Mouse (Mus musculus) kidney, embryonic 16.5 days (tissue): ENCODE measurements around the gene Plcg2. TPM values are rescaled to one million over a fixed set of nuclear protein-coding genes. Genes with fewer than 3 reads are reported as not detected.

Experiments used
- ATAC-seq: fragments of 200-750 bp; cut with Nextera tagmentation; 2 replicates; pipeline ENCODE4 v1.8.0; 2017; ENCODE audit warnings: moderate TSS enrichment; ENCODE audit not compliant: low FRiP score, low TSS enrichment
- H3K27ac ChIP-seq: fragments of 300-500 bp; sonication (generic); 2 replicates; pipeline ENCODE4 v1.5.1; 2014; ENCODE audit warnings: low read length
- H3K27me3 ChIP-seq: fragments of 300-500 bp; sonication (generic); 2 replicates; pipeline ENCODE4 v1.6.1; 2014; ENCODE audit warnings: low read length, control low read depth, mixed read lengths; ENCODE audit not compliant: insufficient read depth
- H3K36me3 ChIP-seq: fragments of 300-500 bp; sonication (generic); 2 replicates; pipeline ENCODE4 v1.6.1; 2014; ENCODE audit warnings: low read length, control low read depth, mixed read lengths; ENCODE audit not compliant: insufficient read depth
- H3K4me1 ChIP-seq: fragments of 300-500 bp; sonication (generic); 2 replicates; pipeline ENCODE4 v1.6.1; 2014; ENCODE audit warnings: low read length, control low read depth, mixed read lengths; ENCODE audit not compliant: insufficient read depth
- H3K4me2 ChIP-seq: fragments of 300-500 bp; sonication (generic); replicated peaks from 2 replicates; pipeline ENCODE4 v1.6.1; 2014; ENCODE audit warnings: low read depth, low read length
- H3K4me3 ChIP-seq: fragments of 300-500 bp; sonication (generic); 2 replicates; pipeline ENCODE4 v1.5.1; 2014; ENCODE audit warnings: mild to moderate bottlenecking, low read length
- H3K9ac ChIP-seq: fragments of 300-500 bp; sonication (generic); replicated peaks from 2 replicates; pipeline ENCODE4 v1.6.1; 2014; ENCODE audit warnings: low read length
- H3K9me3 ChIP-seq: fragments of 300-500 bp; sonication (generic); 2 replicates; pipeline ENCODE4 v1.6.1; 2016; ENCODE audit warnings: low read length, control low read depth
- WGBS: fragments of 180-500 bp; shearing (Covaris S2); extraction: QIAGEN DNeasy Blood & Tissue Kit; methylation state at CpG from one replicate; pipeline ENCODE4 v1.1.7; 2014; 5-methylcytosine and 5-hydroxymethylcytosine counted together
- polyA plus RNA-seq: library from polyadenylated mRNA; unstranded; fragments of >200 nt; fragmentation: Nextera tagmentation; extraction: Ambion mirVana; gene quantifications from 2 replicates; pipeline ENCODE4 v1.2.1, GENCODE M21; 2015

Gene Plcg2
- polyA plus RNA-seq, 1 experiment from 2014 or later = 7.7 TPM

GRCm38 (mm10) chr8:117672558-117672957 lies 174.5 kb downstream of the Plcg2 start:
- WGBS = 84% methylated on average over 3 of the region's 3 CpGs
- Histone ChIP-seq H3K4me1 (peaks cover 3% of the 10 kb centered on the region; the same call in 1 of the 2 replicates), H3K4me3 (no peak overlapping the region), H3K4me2 (no peak overlapping the region), H3K36me3 (no peaks in the 10 kb centered on the region), H3K27ac (no peak overlapping the region), H3K9ac (no peak overlapping the region), H3K27me3 (no peaks in the 10 kb centered on the region; the same call in 1 of the 2 replicates), H3K9me3 (no peaks in the 10 kb centered on the region)
- ATAC-seq = no peak

GRCm38 (mm10) chr8:117673430-117673830 lies 175.3 kb downstream of the Plcg2 start, which contains the start of gene Sdr42e1:
Gene Sdr42e1, minus strand, starts transcription at chr8:117673689.
- no peaks in the 10 kb centered on the region for H3K9me3 ChIP-seq
- H3K4me3 ChIP-seq = peak within 1 kb of the TSS; percentile 69
- WGBS = 6% methylated on average over 17 of the region's 17 CpGs
- H3K27ac ChIP-seq = no peak within 1 kb of the TSS
- H3K4me1 ChIP-seq = peaks cover 3% of the 10 kb centered on the region; the same call in 1 of the 2 replicates
- peak within 1 kb of the TSS; percentile 73 for H3K9ac ChIP-seq
- H3K27me3 ChIP-seq = no peaks in the 10 kb centered on the region; the same call in 1 of the 2 replicates
- peak within 1 kb of the TSS; percentile 87 for H3K4me2 ChIP-seq
- no peak for ATAC-seq
- no peaks in the 10 kb centered on the region for H3K36me3 ChIP-seq

- Histone ChIP-seq H3K4me3 (no peak overlapping the region), H3K27me3 (no peaks in the 10 kb centered on the region; the same call in 1 of the 2 replicates), H3K4me1 (peaks cover 3% of the 10 kb centered on the region; the same call in 1 of the 2 replicates), H3K9me3 (no peaks in the 10 kb centered on the region), H3K36me3 (no peaks in the 10 kb centered on the region), H3K27ac (no peak overlapping the region), H3K4me2 (no peak overlapping the region), H3K9ac (no peak overlapping the region)
- no peak for ATAC-seq
- WGBS = 77% methylated on average over 5 of the region's 5 CpGs
Observed at GRCm38 (mm10) chr8:117675171-117675570, 177.1 kb downstream of the Plcg2 start.

- ATAC-seq = no peak
- no peak overlapping the region for H3K4me3 ChIP-seq
Observed at GRCm38 (mm10) chr8:117676460-117676859, 178.4 kb downstream of the Plcg2 start.

GRCm38 (mm10) chr8:117677011-117677410 lies 178.9 kb downstream of the Plcg2 start:
- Histone ChIP-seq H3K27me3 (no peaks in the 10 kb centered on the region), H3K27ac (no peak overlapping the region), H3K9me3 (no peaks in the 10 kb centered on the region), H3K4me3 (no peak overlapping the region), H3K4me2 (no peak overlapping the region), H3K4me1 (no peaks in the 10 kb centered on the region), H3K9ac (no peak overlapping the region), H3K36me3 (no peaks in the 10 kb centered on the region)
- no peak for ATAC-seq
- 65% methylated on average over 8 of the region's 8 CpGs for WGBS

More at GRCm38 (mm10) chr8:117676460-117676859, 178.4 kb downstream of the Plcg2 start:
- Histone ChIP-seq H3K27ac (no peak overlapping the region), H3K4me1 (no peaks in the 10 kb centered on the region), H3K9me3 (no peaks in the 10 kb centered on the region), H3K9ac (no peak overlapping the region), H3K4me2 (no peak overlapping the region), H3K36me3 (no peaks in the 10 kb centered on the region), H3K27me3 (no peaks in the 10 kb centered on the region)
- WGBS = 71% methylated on average over 9 of the region's 9 CpGs

- no peaks in the 10 kb centered on the region for H3K4me1 ChIP-seq
- H3K27me3 ChIP-seq = no peaks in the 10 kb centered on the region
- no peaks in the 10 kb centered on the region for H3K36me3 ChIP-seq
- H3K9me3 ChIP-seq = no peaks in the 10 kb centered on the region
- H3K27ac ChIP-seq = no peak overlapping the region
- WGBS = 78% methylated on average over 4 of the region's 4 CpGs
- no peak overlapping the region for H3K9ac ChIP-seq
- ATAC-seq = no peak
- no peak overlapping the region for H3K4me2 ChIP-seq
- H3K4me3 ChIP-seq = no peak overlapping the region
Observed at GRCm38 (mm10) chr8:117678650-117679049, 180.6 kb downstream of the Plcg2 start.

- no peaks in the 10 kb centered on the region for H3K9me3 ChIP-seq
- WGBS = 34% methylated on average over 10 of the region's 10 CpGs
- no peak overlapping the region for H3K27ac ChIP-seq
- H3K4me3 ChIP-seq = no peak overlapping the region
- H3K4me1 ChIP-seq = peaks cover 6% of the 10 kb centered on the region; the same call in 1 of the 2 replicates
- peak overlapping the region; percentile 29; the same call in 1 of the 2 replicates for H3K4me2 ChIP-seq
- H3K27me3 ChIP-seq = no peaks in the 10 kb centered on the region
- H3K9ac ChIP-seq = no peak overlapping the region
- no peaks in the 10 kb centered on the region for H3K36me3 ChIP-seq
- no peak for ATAC-seq
Observed at GRCm38 (mm10) chr8:117683925-117684472, 185.9 kb downstream of the Plcg2 start.

GRCm38 (mm10) chr8:117684504-117684903 lies 186.4 kb downstream of the Plcg2 start:
- Histone ChIP-seq H3K4me3 (no peak overlapping the region), H3K27me3 (no peaks in the 10 kb centered on the region), H3K9ac (no peak overlapping the region), H3K4me1 (peaks cover 6% of the 10 kb centered on the region; the same call in 1 of the 2 replicates), H3K27ac (no peak overlapping the region), H3K36me3 (no peaks in the 10 kb centered on the region), H3K9me3 (no peaks in the 10 kb centered on the region), H3K4me2 (peak overlapping the region; percentile 29; the same call in 1 of the 2 replicates)
- no peak for ATAC-seq
- 10% methylated on average over 11 of the region's 11 CpGs for WGBS
